Mouse (Mus musculus): ENCODE data around the gene Adssl1.

GRCm38 (mm10) chr12:112609031-112609430 lies 10.8 kb upstream of the Adssl1 start:
- TF ChIP-seq CTCF (IDR thresholded peaks at IDR 0.05; ENCODE audit: low read depth) (no peak), EP300 (optimal IDR thresholded peaks at IDR 0.05) (no peak)
